Mouse (Mus musculus) heart, adult 2 months (tissue): ENCODE results near the gene Frmpd4.

ENCODE experiments used
- CTCF ChIP-seq: fragments of 200-600 bp; IDR thresholded peaks from 2 replicates; pipeline ENCODE4 v1.8.1; 2022; ENCODE audit warnings: antibody characterized with exemption, mild to moderate bottlenecking, moderate library complexity
- EP300 ChIP-seq: fragments of 200-500 bp; IDR thresholded peaks from 2 replicates; pipeline ENCODE4 v1.6.1; 2011; ENCODE audit warnings: low read depth, low read length, control low read depth; ENCODE audit not compliant: insufficient read depth
- POLR2A ChIP-seq: fragments of 200-500 bp; IDR thresholded peaks from 2 replicates; pipeline ENCODE4 v1.6.1; 2011; ENCODE audit warnings: mild to moderate bottlenecking, low read depth, low read length, control low read depth; ENCODE audit not compliant: insufficient read depth

DNA sequence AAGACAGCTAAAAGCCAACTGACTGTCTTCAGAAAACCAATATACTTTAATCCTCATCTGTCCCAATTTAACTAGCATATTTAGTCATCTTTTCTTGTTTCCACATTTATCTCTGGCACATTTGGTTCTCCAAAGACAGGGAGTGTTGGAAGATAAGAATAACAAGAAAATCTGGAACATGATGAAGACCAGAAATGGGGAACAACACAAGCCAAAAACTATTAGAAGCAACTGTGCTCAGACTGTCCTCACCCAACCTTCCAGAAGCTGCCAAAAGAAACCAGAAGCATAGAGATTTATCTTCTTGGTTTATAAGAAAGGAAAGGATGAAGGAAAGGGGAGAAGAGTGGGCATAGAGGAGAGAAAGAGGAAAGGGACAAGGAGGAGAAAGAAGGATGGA lies 748.6 kb downstream of the Frmpd4 start:
- TF ChIP-seq CTCF: no peak
- TF ChIP-seq POLR2A: no peak
- no peak for TF ChIP-seq EP300
